ENCODE assay signal across 7 mouse cellular contexts in the genomic region with DNA sequence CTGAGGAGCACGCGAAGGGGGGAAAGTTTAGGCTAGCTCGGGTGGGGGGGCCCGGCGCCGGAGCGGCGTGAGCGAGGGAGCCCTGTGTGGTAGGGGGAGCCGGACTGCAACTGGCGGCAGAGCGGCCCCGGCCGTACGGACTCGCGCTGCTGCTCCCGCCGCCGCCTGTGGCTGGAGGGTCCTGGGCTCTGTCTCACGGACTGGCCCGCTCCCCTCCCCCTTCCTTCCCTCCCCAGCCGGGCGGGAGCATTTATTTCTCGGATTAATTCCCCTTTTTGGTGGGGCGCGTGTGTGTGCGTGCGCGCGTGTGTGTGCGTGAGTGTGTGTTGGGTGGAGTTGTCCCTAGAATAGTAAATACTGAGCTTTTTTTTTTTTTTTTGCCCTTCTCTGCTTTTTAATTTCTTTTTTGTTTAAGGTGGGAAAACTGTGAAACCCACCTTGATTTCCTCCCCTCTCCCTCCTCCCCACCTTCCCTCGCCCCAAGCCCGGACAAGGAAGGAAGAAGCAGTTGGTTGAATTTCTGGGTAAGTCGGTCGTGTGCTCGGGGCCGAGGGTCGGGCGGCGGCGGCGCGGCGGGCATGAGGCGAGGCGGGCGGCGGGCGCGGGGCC. TPM values are rescaled to one million over a fixed set of nuclear protein-coding genes. Genes with fewer than 3 reads are reported as not detected.
DNase-seq lines count a peak whose midpoint lies in the region; ATAC-seq lines count a peak whose summit lies in the region.

No protein-coding gene starts in this region.

- peak overlapping the region; percentile 96 for H3K4me3 ChIP-seq in forebrain, embryonic 12.5 days (replicated peaks)
- peak overlapping the region; percentile 98 for H3K4me3 ChIP-seq in liver, embryonic 11.5 days (ENCODE audit: low read depth, low read length)
- H3K4me3 ChIP-seq in stomach, embryonic 15.5 days (replicated peaks), result peak overlapping the region; percentile 74

- DNase-seq in retina, postnatal 1 day, result peak; percentile 38
- no peak for DNase-seq in retina, embryonic 14.5 days (ENCODE audit: low spot score)
- DNase-seq in liver, embryonic 11.5 days (ENCODE audit: low spot score), result no peak
- DNase-seq in cerebellum, adult 11 months, result no peak
- no peak for DNase-seq in urinary bladder, adult 2 months (ENCODE audit: low spot score)

- peak overlapping the region; percentile 99 for H3K9ac ChIP-seq in forebrain, embryonic 12.5 days
- H3K9ac ChIP-seq in liver, embryonic 11.5 days (ENCODE audit: low read depth, low read length), result peak overlapping the region; percentile 100
- peak overlapping the region; percentile 100 for H3K9ac ChIP-seq in stomach, embryonic 15.5 days

- H3K27me3 ChIP-seq in forebrain, embryonic 12.5 days, result no peaks in the 10 kb centered on the region
- no peaks in the 10 kb centered on the region for H3K27me3 ChIP-seq in liver, embryonic 11.5 days (replicated peaks; ENCODE audit: control insufficient read depth, insufficient read depth, low read length)
- no peaks in the 10 kb centered on the region for H3K27me3 ChIP-seq in stomach, embryonic 15.5 days (replicated peaks)

- peaks cover 26% of the 10 kb centered on the region for H3K4me1 ChIP-seq in forebrain, embryonic 12.5 days
- H3K4me1 ChIP-seq in liver, embryonic 11.5 days (replicated peaks; ENCODE audit: control insufficient read depth, insufficient read depth, low read length), result peaks cover 30% of the 10 kb centered on the region
- peaks cover 9% of the 10 kb centered on the region; the same call in 1 of the 2 replicates for H3K4me1 ChIP-seq in stomach, embryonic 15.5 days

- peak overlapping the region; percentile 86 for H3K4me2 ChIP-seq in forebrain, embryonic 12.5 days
- H3K4me2 ChIP-seq in liver, embryonic 11.5 days, result peak overlapping the region; percentile 99
- H3K4me2 ChIP-seq in stomach, embryonic 15.5 days, result peak overlapping the region; percentile 78

- H3K9me3 ChIP-seq in forebrain, embryonic 12.5 days, result no peaks in the 10 kb centered on the region
- H3K9me3 ChIP-seq in liver, embryonic 11.5 days (ENCODE audit: control insufficient read depth, low read length), result no peaks in the 10 kb centered on the region
- H3K9me3 ChIP-seq in stomach, embryonic 15.5 days, result no peaks in the 10 kb centered on the region

- H3K36me3 ChIP-seq in forebrain, embryonic 12.5 days (replicated peaks), result peaks cover under 1% of the 10 kb centered on the region; the same call in 1 of the 2 replicates
- H3K36me3 ChIP-seq in liver, embryonic 11.5 days (ENCODE audit: control insufficient read depth, insufficient read depth, low read length), result no peaks in the 10 kb centered on the region
- no peaks in the 10 kb centered on the region for H3K36me3 ChIP-seq in stomach, embryonic 15.5 days

- WGBS in forebrain, embryonic 12.5 days, result under 1% methylated on average over 44 of the region's 51 CpGs
- WGBS in liver, embryonic 11.5 days, result under 1% methylated on average over 45 of the region's 51 CpGs
- under 1% methylated on average over 49 of the region's 51 CpGs for WGBS in stomach, embryonic 15.5 days

- ATAC-seq in forebrain, embryonic 12.5 days (ENCODE audit: low FRiP score), result peak; percentile 56
- peak; percentile 8 for ATAC-seq in liver, embryonic 11.5 days (replicated peaks; ENCODE audit: low FRiP score)
- ATAC-seq in stomach, embryonic 15.5 days (ENCODE audit: insufficient read depth, low FRiP score, low read depth), result 0 out of 2 replicates have a peak, but pooled peaks have one; percentile 1

- H3K27ac ChIP-seq in forebrain, embryonic 12.5 days, result peak overlapping the region; percentile 100
- H3K27ac ChIP-seq in liver, embryonic 11.5 days (ENCODE audit: low read depth, low read length), result peak overlapping the region; percentile 100
- H3K27ac ChIP-seq in stomach, embryonic 15.5 days, result peak overlapping the region; percentile 100

RNA-seq across cellular contexts. Expression of gene Xpo1, which starts 0.5 kb away (rescaled TPM):
- polyA plus RNA-seq in forebrain, embryonic 12.5 days (2016; fragmentation: Nextera tagmentation; extraction: Ambion mirVana), result 169 and 171 TPM in 2 replicates
- polyA plus RNA-seq in liver, embryonic 11.5 days (2014; fragmentation: Nextera tagmentation; extraction: Ambion mirVana), result 118 and 131 TPM in 2 replicates
- polyA plus RNA-seq in stomach, embryonic 15.5 days (2015; fragmentation: Nextera tagmentation; extraction: Ambion mirVana), result 78.8 and 89.1 TPM in 2 replicates
- polyA plus RNA-seq in urinary bladder, adult 2 months (2012; rRNA removed), result 42.8 and 44.6 TPM in 2 replicates

RNA-seq across cellular contexts. Expression of gene Usp34, which starts 50.4 kb away (rescaled TPM):
- polyA plus RNA-seq in forebrain, embryonic 12.5 days (2016; fragmentation: Nextera tagmentation; extraction: Ambion mirVana), result 30.9 and 32.1 TPM in 2 replicates
- 19.7 and 21.8 TPM in 2 replicates for polyA plus RNA-seq in liver, embryonic 11.5 days (2014; fragmentation: Nextera tagmentation; extraction: Ambion mirVana)
- polyA plus RNA-seq in stomach, embryonic 15.5 days (2015; fragmentation: Nextera tagmentation; extraction: Ambion mirVana), result 23.5 and 25.1 TPM in 2 replicates
- polyA plus RNA-seq in urinary bladder, adult 2 months (2012; rRNA removed), result 31.1 and 31.2 TPM in 2 replicates

Comparison
In these comparisons a context has a peak if more than half of its experiments do, and no peak if none do; other contexts are left out.
1. ATAC-seq: peak in every context shown above with its lines; median percentile 56 in forebrain, embryonic 12.5 days; 8 in liver, embryonic 11.5 days; 1 in stomach, embryonic 15.5 days.